Mouse (Mus musculus) left cerebral cortex, postnatal 10 days (tissue): ENCODE results near the gene Ugp2. TPM values are rescaled to one million over a fixed set of nuclear protein-coding genes. Genes with fewer than 3 reads are reported as not detected.
"Not testable (repeated sequence)": the region's sequence is repeated elsewhere in the genome, so short reads cannot be mapped to it uniquely, and the experiment has no call there.

Source experiments
- DNase-seq, 2 experiments: peaks; one replicate each; pipeline ENCODE4 v3.0.0; 2021 to 2022; ENCODE audit warnings: low spot score in 2 of 2, mixed read lengths in 1 of 2; ENCODE audit errors: extremely low spot score in 1 of 2
- intact Hi-C: fragments of 180-260 bp; cut with DNase I; formaldehyde crosslinking; loops from one replicate; pipeline ENCODE4 v1.15.1; 2025
- total RNA-seq, 2 experiments: library from RNA; stranded (reverse); gene quantifications; 2 replicates each; pipeline ENCODE4 v1.2.3; 2021

The Ugp2 gene
- total RNA-seq, 2 experiments from 2014 or later = 68.8 to 69.9 TPM

DNA sequence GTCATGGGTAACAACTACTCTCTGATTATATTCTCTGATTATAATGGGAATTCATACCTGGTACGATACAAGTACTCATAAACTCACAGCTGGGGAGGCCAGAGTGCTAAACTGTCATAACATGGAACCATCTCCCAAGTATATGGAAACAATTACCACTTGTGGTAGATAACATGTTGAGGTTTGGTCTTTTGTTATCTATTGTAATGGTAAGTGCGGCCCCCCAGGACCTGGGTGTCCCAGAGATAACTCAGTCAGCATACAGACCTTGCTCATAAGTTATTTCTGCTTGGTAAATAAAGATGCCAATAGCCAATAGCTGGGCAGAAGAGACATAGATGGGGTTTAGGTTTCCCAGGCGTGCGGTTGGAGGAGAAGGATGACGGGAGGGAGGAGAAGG is 27.5 kb downstream of the Ugp2 start:
- DNase-seq = no peak
- intact Hi-C loops = no loop called here

DNA sequence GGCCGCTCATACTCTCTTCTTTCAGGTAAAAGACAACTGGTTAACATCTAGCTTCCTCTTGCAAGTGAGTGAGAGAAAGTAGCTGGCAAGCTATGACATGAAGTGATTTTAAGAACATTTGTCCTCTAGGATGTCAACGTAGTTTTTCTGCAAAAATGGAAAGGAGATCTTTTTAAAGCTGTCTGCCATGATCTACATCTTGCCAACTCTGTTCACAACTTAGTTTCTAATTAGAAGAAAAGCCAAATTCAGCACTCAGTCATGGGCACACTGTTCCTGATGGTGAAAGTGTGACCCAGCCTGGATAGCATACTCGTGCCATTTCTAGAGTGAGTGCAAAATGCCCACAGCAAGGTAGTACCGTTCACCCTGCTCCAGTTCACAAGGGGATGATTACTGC is 31.9 kb downstream of the Ugp2 start:
- DNase-seq = no peak

GRCm38 (mm10) chr11:21337855-21338254 is 33.1 kb downstream of the Ugp2 start:
- no peak for DNase-seq
- intact Hi-C loops = no loop called here

More for the DNA sequence above, 31.9 kb downstream of the Ugp2 start:
- intact Hi-C loops = no loop called here

- intact Hi-C loops = no loop called here
Measured at GRCm38 (mm10) chr11:21332639-21333295, 38.2 kb downstream of the Ugp2 start.

GRCm38 (mm10) chr11:21328141-21328540 is 42.9 kb downstream of the Ugp2 start:
- intact Hi-C loops = no loop called here

More at GRCm38 (mm10) chr11:21332639-21333295, 38.2 kb downstream of the Ugp2 start:
- DNase-seq = no peak

DNA sequence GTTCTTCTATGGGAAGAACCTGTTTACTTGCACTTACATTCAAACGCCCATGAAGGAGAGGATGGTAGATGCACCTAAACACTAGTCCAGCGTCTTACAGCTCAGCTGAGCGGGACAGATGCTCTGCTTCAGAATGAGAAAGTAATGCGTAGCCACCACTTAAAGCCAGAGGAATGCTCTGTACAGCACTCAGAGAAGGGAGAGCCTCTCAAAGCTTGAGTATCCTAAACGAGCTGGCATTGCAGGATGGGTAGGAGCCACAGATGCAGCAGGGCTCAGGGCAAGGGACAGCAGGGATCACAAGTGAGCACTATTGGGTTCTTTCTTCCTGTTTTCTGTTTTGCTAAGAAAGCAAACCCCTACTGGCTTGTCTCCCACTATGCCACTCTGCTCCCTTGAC is 43.5 kb downstream of the Ugp2 start:
- intact Hi-C loops = no loop called here
- no peak for DNase-seq

More at GRCm38 (mm10) chr11:21328141-21328540, 42.9 kb downstream of the Ugp2 start:
- DNase-seq = no peak

DNA sequence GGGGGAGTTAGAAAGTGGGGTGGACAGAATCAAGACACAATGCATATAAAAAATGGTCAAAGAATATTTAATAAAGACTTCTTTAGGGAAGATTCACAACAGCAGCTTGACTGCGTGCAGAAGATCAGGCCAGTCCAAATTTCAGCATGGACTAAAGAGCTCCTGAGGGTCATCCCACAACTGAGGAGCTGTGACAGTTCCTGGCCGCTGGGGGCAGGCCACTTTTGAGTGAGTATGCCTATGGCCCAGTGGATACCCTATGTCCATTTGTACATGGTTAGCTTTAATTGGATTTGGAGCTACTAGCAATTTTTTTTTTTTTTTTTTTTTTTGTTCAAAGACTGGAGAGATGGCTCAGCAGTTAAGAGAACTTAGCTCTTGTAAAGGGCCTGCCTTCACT is 44.2 kb downstream of the Ugp2 start:
- intact Hi-C loops = no loop called here
- no peak for DNase-seq

DNA sequence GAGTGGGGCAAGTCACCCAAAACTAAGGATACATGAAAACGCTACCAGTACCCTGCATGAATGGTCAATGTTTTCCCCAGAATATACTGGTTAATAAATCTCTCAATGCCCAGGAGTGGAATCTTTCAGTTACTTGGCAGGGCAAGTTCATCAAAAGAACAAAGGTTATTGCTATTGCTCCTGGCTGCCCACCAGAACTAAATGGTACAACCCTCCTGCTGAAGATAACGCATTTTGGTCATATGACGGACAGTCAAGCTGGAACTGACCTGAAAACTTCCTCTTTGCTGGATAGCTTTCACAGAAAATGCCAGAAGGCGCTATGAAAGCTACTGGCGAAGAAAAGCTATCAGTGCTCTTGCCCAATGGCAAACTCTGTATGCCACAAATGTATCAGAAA is 45.2 kb downstream of the Ugp2 start:
- no peak for DNase-seq
- intact Hi-C loops = no loop called here

- intact Hi-C loops = no loop called here
- DNase-seq = no peak
Measured at GRCm38 (mm10) chr11:21322349-21322748, 48.7 kb downstream of the Ugp2 start.

DNA sequence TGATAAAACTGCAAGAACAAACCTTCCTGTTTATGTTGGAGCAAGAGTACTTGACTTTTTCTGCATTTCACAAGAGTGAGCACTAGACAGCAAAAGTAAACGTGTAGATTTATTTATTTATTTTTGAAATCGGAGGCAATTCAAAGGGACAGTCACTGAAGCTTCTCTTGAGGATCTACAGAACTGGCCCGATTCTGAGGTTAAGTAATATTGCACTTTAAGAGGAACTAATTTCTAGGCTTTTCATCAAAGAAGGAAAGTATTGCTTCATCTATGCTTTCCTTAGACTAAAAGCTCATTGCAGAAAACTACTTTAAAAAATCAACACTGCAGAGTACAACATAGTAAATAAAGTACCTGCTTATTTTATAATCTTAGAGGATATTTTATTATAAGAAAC is 49.4 kb downstream of the Ugp2 start:
- intact Hi-C loops = no loop called here
- no peak for DNase-seq

DNA sequence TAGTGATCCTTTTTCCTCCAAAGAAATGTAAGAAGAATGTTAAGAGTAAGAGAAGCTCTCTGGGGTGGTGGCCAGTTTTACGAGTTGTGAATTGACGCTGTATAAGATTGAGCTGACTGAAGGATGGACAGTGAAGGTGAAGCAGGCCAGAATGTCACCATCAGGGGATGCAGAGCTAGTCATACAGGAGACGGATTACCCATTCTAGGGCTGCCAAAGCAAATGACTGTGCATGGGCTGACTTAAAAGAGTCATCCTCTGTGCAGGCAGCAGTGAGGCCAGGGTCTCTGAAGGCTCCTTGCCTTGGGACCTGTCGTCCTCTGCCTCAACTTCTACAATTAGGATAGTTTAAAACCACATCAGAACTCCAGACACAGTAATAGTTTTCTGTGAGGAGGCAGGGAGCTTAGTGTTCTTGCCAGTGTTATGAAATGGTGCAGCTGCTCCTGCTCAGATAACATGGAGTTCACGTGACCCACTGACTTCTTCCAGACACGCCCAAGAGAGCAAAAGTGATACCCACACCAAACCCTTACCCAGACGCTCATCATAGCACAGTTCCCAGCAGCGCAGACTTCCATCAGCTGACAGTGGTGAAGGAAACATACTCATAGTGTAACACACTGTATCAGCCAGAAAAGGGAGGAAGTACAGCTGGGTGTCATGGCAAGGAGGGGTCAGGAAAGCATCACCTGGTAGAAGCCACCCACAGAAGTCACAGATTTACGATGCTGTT is 56.9 kb downstream of the Ugp2 start:
- intact Hi-C loops = no loop called here
- no peak for DNase-seq

DNA sequence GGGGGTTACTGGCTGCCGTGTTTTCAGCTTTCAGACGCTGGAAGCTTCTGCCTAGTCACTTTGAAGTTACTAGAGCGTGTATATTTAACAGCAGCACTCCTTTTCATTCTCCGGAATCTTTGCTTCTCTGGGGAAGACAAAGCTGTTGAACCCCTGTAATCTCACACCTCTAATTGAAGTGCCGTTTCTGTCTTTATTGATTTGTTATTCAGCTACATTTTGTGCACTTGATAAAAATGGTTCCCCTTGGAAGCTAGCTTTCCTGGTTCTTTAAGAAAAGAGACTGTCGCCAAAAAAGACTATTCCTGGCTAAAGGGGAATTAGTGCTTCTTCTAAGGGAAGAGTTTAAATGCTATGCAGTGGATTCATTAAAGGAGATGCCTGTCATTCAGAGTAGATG is 61.5 kb downstream of the Ugp2 start:
- intact Hi-C loops = no loop called here
- DNase-seq = no peak

DNA sequence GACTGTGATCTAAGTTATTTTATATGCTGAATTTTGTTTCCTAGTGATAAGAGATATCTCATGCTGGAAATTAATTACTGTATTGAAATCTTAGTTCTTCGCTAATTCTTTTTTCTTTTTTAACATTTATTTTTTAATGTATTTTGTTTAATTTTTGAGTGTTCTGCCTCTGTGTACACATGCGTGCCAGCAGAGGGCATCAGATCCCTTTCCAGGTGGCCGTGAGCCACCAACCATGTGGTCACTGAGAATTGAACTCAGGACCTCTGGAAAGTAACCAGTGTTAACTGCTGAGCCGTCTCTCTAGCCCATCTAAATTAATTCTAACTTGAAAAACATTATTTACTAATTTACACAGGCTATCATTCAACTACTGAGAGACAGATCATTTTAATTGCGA is 62.9 kb downstream of the Ugp2 start:
- intact Hi-C loops = no loop called here
- DNase-seq = no peak

GRCm38 (mm10) chr11:21307078-21307668 is 63.8 kb downstream of the Ugp2 start:
- intact Hi-C loops = no loop called here
- no peak for DNase-seq

DNA sequence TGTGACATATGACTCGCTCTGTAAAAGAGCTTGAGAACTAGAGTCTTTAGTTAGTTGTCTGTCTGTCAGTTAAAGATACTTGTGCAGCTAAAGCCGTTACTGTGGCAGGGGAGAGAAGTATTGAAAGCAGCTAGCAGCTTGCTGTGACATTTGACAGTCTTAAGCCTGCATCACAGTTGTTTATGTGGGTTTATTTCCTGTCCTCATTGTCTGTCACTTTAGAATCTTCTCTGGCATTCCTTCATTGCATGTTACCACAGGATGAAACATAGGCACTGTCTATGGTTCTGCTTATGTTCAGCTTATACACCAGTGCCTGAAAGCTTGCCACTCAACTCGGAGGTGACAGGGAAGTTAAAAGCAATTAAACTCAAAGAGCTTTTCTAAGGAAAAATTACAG is 67.4 kb downstream of the Ugp2 start:
- DNase-seq = no peak
- intact Hi-C loops = no loop called here

DNA sequence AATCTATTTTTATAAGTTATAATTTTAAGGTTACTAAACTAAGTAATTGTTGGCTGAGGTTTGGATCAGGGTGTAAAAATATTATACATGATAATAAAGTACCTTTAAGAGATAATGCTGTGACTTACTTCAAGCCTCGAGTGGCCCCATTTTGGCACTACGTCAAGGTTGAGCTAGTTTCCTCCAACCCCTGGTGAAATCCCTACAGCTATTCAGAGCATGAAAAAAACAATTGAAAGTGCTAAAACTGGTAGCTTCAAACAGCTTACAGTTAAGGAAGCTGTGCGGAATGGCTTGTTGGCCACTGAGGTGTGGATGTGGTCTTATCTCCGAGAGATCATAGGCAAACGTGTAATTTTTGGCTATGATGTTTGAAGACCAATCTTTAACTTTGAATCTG is 75.5 kb downstream of the Ugp2 start:
- intact Hi-C loops = no loop called here

DNA sequence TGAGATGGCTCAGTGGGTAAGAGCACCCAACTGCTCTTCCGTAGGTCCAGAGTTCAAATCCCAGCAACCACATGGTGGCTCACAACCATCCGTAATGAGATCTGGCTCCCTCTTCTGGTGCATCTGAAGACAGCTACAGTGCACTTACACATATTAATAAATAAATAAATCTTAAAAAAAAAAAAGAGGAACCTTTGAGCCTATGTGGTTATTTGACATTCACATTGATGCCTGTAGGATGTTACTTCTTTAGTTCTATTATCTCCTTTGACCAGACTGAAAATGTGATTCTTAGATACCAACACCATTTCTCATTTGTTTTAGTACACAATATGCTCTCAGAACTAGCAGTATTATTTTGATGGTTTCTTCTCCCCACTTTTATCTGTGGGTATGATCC is 82.8 kb downstream of the Ugp2 start:
- DNase-seq, intact Hi-C loops: not testable (repeated sequence)

More for the DNA sequence above, 75.5 kb downstream of the Ugp2 start:
- no peak for DNase-seq

DNA sequence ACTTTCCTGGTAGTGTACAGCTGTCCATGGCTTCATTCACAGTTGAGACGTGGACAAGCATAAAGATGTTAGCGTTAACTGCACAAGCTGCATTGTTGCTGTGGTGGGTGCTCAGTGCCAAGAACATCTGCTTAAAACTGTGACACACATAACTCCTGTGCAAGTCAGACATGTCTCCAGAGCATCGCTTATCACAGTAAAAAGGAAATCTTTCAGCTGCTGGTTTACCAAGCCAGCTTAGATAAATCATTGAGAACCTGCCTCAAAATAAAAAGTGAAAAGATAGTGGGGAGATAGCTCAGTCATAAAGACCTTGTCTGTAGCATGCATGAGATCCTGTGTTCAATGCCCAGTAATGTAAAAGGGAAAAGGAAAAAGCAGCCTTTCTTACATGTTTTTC is 84.6 kb downstream of the Ugp2 start:
- intact Hi-C loops = no loop called here
- no peak for DNase-seq

DNA sequence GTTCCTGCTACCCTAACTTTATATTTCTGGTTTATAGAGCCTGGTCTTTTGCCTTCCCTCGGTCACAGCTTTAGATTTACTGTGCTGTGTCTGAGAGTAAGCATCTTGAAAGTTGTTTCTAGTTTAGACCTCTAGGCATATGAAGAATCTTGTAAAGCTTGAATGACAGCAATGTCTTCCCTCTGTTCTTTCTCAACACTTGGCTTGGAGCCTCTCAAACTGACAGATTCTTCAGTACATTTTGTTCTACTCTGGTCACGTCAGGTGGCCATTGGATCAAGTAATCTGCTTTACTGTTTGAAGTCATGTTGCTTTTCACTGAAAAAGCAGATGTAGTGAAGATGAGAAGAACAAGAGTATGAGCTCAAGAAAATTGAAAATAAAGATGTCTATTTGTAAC is 94.8 kb downstream of the Ugp2 start:
- DNase-seq = no peak
- intact Hi-C loops = no loop called here
